Mouse (Mus musculus): ENCODE data around the gene Mnd1. TPM values are rescaled to one million over a fixed set of nuclear protein-coding genes. Genes with fewer than 3 reads are reported as not detected.
A peak's percentile ranks its signal among the peaks of the same experiment; 100 is the strongest.

Mnd1 gene
- polyA plus RNA-seq, 1 experiment from 2014 or later = 8.7 TPM

- no peaks in the 10 kb centered on the region for H3K36me3 ChIP-seq
Measured at GRCm38 (mm10) chr3:84127431-84127830, 28.2 kb downstream of the Mnd1 start.

GRCm38 (mm10) chr3:84126721-84127120 is 28.9 kb downstream of the Mnd1 start:
- no peaks in the 10 kb centered on the region for H3K9me3 ChIP-seq (replicated peaks)
- no peaks in the 10 kb centered on the region for H3K36me3 ChIP-seq
- no peak for DNase-seq
- H3K9ac ChIP-seq = no peak overlapping the region
- H3K4me2 ChIP-seq = no peak overlapping the region
- no peak overlapping the region for H3K27ac ChIP-seq
- ATAC-seq (ENCODE audit: low read depth) = no peak
- no peaks in the 10 kb centered on the region for H3K27me3 ChIP-seq
- peaks cover 7% of the 10 kb centered on the region; the same call in 1 of the 2 replicates for H3K4me1 ChIP-seq (replicated peaks)
- no peak overlapping the region for H3K4me3 ChIP-seq (replicated peaks)
- 67% methylated on average over 3 of the region's 3 CpGs for WGBS (ENCODE audit: insufficient replicate concordance)

More at GRCm38 (mm10) chr3:84127431-84127830, 28.2 kb downstream of the Mnd1 start:
- Histone ChIP-seq H3K9ac (no peak overlapping the region), H3K4me2 (no peak overlapping the region), H3K4me1 (replicated peaks) (peaks cover 7% of the 10 kb centered on the region; the same call in 1 of the 2 replicates), H3K4me3 (replicated peaks) (no peak overlapping the region), H3K27me3 (no peaks in the 10 kb centered on the region), H3K9me3 (replicated peaks) (no peaks in the 10 kb centered on the region), H3K27ac (no peak overlapping the region)
- WGBS (ENCODE audit: insufficient replicate concordance) = 75% methylated on average over 2 of the region's 2 CpGs
- no peak for DNase-seq
- ATAC-seq (ENCODE audit: low read depth) = no peak

- no peaks in the 10 kb centered on the region for H3K27me3 ChIP-seq
- no peaks in the 10 kb centered on the region for H3K9me3 ChIP-seq (replicated peaks)
- H3K4me2 ChIP-seq = no peak overlapping the region
- ATAC-seq (ENCODE audit: low read depth) (no peak), DNase-seq (no peak)
- no peak overlapping the region for H3K4me3 ChIP-seq (replicated peaks)
- 45% methylated on average over 6 of the region's 6 CpGs for WGBS (ENCODE audit: insufficient replicate concordance)
- H3K4me1 ChIP-seq (replicated peaks) = peaks cover 7% of the 10 kb centered on the region; the same call in 1 of the 2 replicates
- no peak overlapping the region for H3K9ac ChIP-seq
- no peaks in the 10 kb centered on the region for H3K36me3 ChIP-seq
- H3K27ac ChIP-seq = no peak overlapping the region
Measured at GRCm38 (mm10) chr3:84125704-84126289, 29.8 kb downstream of the Mnd1 start.

GRCm38 (mm10) chr3:84123461-84123860 is 32.1 kb downstream of the Mnd1 start:
- DNase-seq (no peak), ATAC-seq (ENCODE audit: low read depth) (no peak)
- no peaks in the 10 kb centered on the region for H3K36me3 ChIP-seq
- H3K4me1 ChIP-seq (replicated peaks) = no peaks in the 10 kb centered on the region
- H3K27ac ChIP-seq = no peak overlapping the region
- no peak overlapping the region for H3K4me2 ChIP-seq
- H3K4me3 ChIP-seq (replicated peaks) = no peak overlapping the region
- WGBS (ENCODE audit: insufficient replicate concordance) = 77% methylated on average over 3 of the region's 3 CpGs
- no peaks in the 10 kb centered on the region for H3K9me3 ChIP-seq (replicated peaks)
- H3K27me3 ChIP-seq = no peaks in the 10 kb centered on the region
- H3K9ac ChIP-seq = no peak overlapping the region

- Histone ChIP-seq H3K9me3 (replicated peaks) (no peaks in the 10 kb centered on the region), H3K4me3 (replicated peaks) (no peak overlapping the region), H3K4me1 (replicated peaks) (no peaks in the 10 kb centered on the region), H3K36me3 (no peaks in the 10 kb centered on the region), H3K27ac (no peak overlapping the region), H3K27me3 (no peaks in the 10 kb centered on the region), H3K9ac (no peak overlapping the region), H3K4me2 (no peak overlapping the region)
- ATAC-seq (ENCODE audit: low read depth) (no peak), DNase-seq (no peak)
- WGBS (ENCODE audit: insufficient replicate concordance) = 83% methylated on average over 7 of the region's 7 CpGs
Measured at GRCm38 (mm10) chr3:84118718-84119117, 36.9 kb downstream of the Mnd1 start.

- Histone ChIP-seq H3K36me3 (no peaks in the 10 kb centered on the region), H3K9me3 (replicated peaks) (no peaks in the 10 kb centered on the region), H3K4me2 (no peak overlapping the region), H3K9ac (no peak overlapping the region), H3K4me3 (replicated peaks) (no peak overlapping the region), H3K27ac (no peak overlapping the region), H3K27me3 (no peaks in the 10 kb centered on the region), H3K4me1 (replicated peaks) (no peaks in the 10 kb centered on the region)
- DNase-seq = no peak
- ATAC-seq (ENCODE audit: low read depth) = no peak
- WGBS (ENCODE audit: insufficient replicate concordance) = 77% methylated on average over 7 of the region's 7 CpGs
Measured at GRCm38 (mm10) chr3:84118178-84118577, 37.4 kb downstream of the Mnd1 start.

GRCm38 (mm10) chr3:84108614-84109013 is 47.0 kb downstream of the Mnd1 start:
- ATAC-seq (ENCODE audit: low read depth) (no peak), DNase-seq (no peak)
- H3K36me3 ChIP-seq = no peaks in the 10 kb centered on the region
- WGBS (ENCODE audit: insufficient replicate concordance) = 51% methylated on average over 2 of the region's 2 CpGs
- H3K4me3 ChIP-seq (replicated peaks) = no peak overlapping the region
- H3K27ac ChIP-seq = no peak overlapping the region
- H3K4me2 ChIP-seq = no peak overlapping the region
- no peaks in the 10 kb centered on the region for H3K9me3 ChIP-seq (replicated peaks)
- no peaks in the 10 kb centered on the region for H3K27me3 ChIP-seq
- no peak overlapping the region for H3K9ac ChIP-seq
- H3K4me1 ChIP-seq (replicated peaks) = no peaks in the 10 kb centered on the region

GRCm38 (mm10) chr3:84106106-84106505 is 49.5 kb downstream of the Mnd1 start:
- Histone ChIP-seq H3K27me3 (no peaks in the 10 kb centered on the region), H3K4me1 (replicated peaks) (no peaks in the 10 kb centered on the region), H3K4me3 (replicated peaks) (no peak overlapping the region), H3K4me2 (no peak overlapping the region), H3K9ac (no peak overlapping the region), H3K36me3 (no peaks in the 10 kb centered on the region), H3K27ac (no peak overlapping the region), H3K9me3 (replicated peaks) (no peaks in the 10 kb centered on the region)
- 64% methylated on average over 2 of the region's 2 CpGs for WGBS (ENCODE audit: insufficient replicate concordance)
- no peak for DNase-seq
- ATAC-seq (ENCODE audit: low read depth) = no peak

GRCm38 (mm10) chr3:84103536-84103935 is 52.0 kb downstream of the Mnd1 start:
- no peak overlapping the region for H3K4me3 ChIP-seq (replicated peaks)
- no peaks in the 10 kb centered on the region for H3K36me3 ChIP-seq
- no peak for ATAC-seq (ENCODE audit: low read depth)
- no peak overlapping the region for H3K27ac ChIP-seq
- H3K4me2 ChIP-seq = no peak overlapping the region
- no peaks in the 10 kb centered on the region for H3K27me3 ChIP-seq
- H3K4me1 ChIP-seq (replicated peaks) = no peaks in the 10 kb centered on the region
- H3K9ac ChIP-seq = no peak overlapping the region
- DNase-seq = no peak
- 72% methylated on average over 2 of the region's 2 CpGs for WGBS (ENCODE audit: insufficient replicate concordance)
- no peaks in the 10 kb centered on the region for H3K9me3 ChIP-seq (replicated peaks)

- H3K4me1 ChIP-seq (replicated peaks) = no peaks in the 10 kb centered on the region
- no peak overlapping the region for H3K4me2 ChIP-seq
- H3K27ac ChIP-seq = no peak overlapping the region
- no peaks in the 10 kb centered on the region for H3K27me3 ChIP-seq
- ATAC-seq (ENCODE audit: low read depth) (no peak), DNase-seq (no peak)
- no peak overlapping the region for H3K9ac ChIP-seq
- 65% methylated on average over 2 of the region's 2 CpGs for WGBS (ENCODE audit: insufficient replicate concordance)
- H3K9me3 ChIP-seq (replicated peaks) = no peaks in the 10 kb centered on the region
- H3K36me3 ChIP-seq = no peaks in the 10 kb centered on the region
- H3K4me3 ChIP-seq (replicated peaks) = no peak overlapping the region
Measured at GRCm38 (mm10) chr3:84092875-84093274, 62.7 kb downstream of the Mnd1 start.

GRCm38 (mm10) chr3:84090982-84091381 is 64.6 kb downstream of the Mnd1 start:
- Histone ChIP-seq H3K9me3 (replicated peaks) (no peaks in the 10 kb centered on the region), H3K27me3 (no peaks in the 10 kb centered on the region), H3K9ac (no peak overlapping the region), H3K4me2 (no peak overlapping the region), H3K36me3 (no peaks in the 10 kb centered on the region), H3K27ac (no peak overlapping the region), H3K4me1 (replicated peaks) (no peaks in the 10 kb centered on the region), H3K4me3 (replicated peaks) (no peak overlapping the region)
- 36% methylated on average over 2 of the region's 2 CpGs for WGBS (ENCODE audit: insufficient replicate concordance)
- ATAC-seq (ENCODE audit: low read depth) (0 out of 2 replicates have a peak, but pooled peaks have one; percentile 43), DNase-seq (no peak)

- no peak for ATAC-seq (ENCODE audit: low read depth)
- peaks cover 3% of the 10 kb centered on the region; the same call in 1 of the 2 replicates for H3K9me3 ChIP-seq (replicated peaks)
- no peak overlapping the region for H3K4me2 ChIP-seq
- no peaks in the 10 kb centered on the region for H3K27me3 ChIP-seq
- DNase-seq = no peak
- H3K9ac ChIP-seq = no peak overlapping the region
- no peak overlapping the region for H3K4me3 ChIP-seq (replicated peaks)
- 78% methylated on average over 2 of the region's 2 CpGs for WGBS (ENCODE audit: insufficient replicate concordance)
- H3K27ac ChIP-seq = no peak overlapping the region
- no peaks in the 10 kb centered on the region for H3K36me3 ChIP-seq
- no peaks in the 10 kb centered on the region for H3K4me1 ChIP-seq (replicated peaks)
Measured at GRCm38 (mm10) chr3:84086921-84087320, 68.7 kb downstream of the Mnd1 start.
